Mouse (Mus musculus): Measurements from ENCODE around the gene Mtrf1. TPM values are rescaled to one million over a fixed set of nuclear protein-coding genes. Genes with fewer than 3 reads are reported as not detected.
"Not testable (repeated sequence)": the region's sequence is repeated elsewhere in the genome, so short reads cannot be mapped to it uniquely, and the experiment has no call there.

The Mtrf1 gene
- polyA plus RNA-seq, 1 experiment from 2014 or later = 11.4 TPM

- WGBS = 77% methylated on average over 2 of the region's 2 CpGs
- no peaks in the 10 kb centered on the region for H3K27me3 ChIP-seq
Measured at GRCm38 (mm10) chr14:79410662-79411061, 13.1 kb downstream of the Mtrf1 start.

GRCm38 (mm10) chr14:79413121-79413520 lies 15.5 kb downstream of the Mtrf1 start:
- H3K4me2 ChIP-seq = no peak overlapping the region
- H3K9me3 ChIP-seq = no peaks in the 10 kb centered on the region
- H3K36me3 ChIP-seq = peaks cover 36% of the 10 kb centered on the region
- 88% methylated on average over 6 of the region's 6 CpGs for WGBS
- no peak overlapping the region for H3K27ac ChIP-seq
- H3K4me3 ChIP-seq = no peak overlapping the region
- no peaks in the 10 kb centered on the region for H3K27me3 ChIP-seq
- no peak overlapping the region for H3K9ac ChIP-seq
- no peak for ATAC-seq (ENCODE audit: insufficient number of reproducible peaks, insufficient read depth, low FRiP score, low TSS enrichment, low read depth)
- H3K4me1 ChIP-seq = no peaks in the 10 kb centered on the region

More at GRCm38 (mm10) chr14:79410662-79411061, 13.1 kb downstream of the Mtrf1 start:
- Histone ChIP-seq H3K4me1 (no peaks in the 10 kb centered on the region), H3K4me2 (no peak overlapping the region), H3K36me3 (peaks cover 31% of the 10 kb centered on the region), H3K9ac (no peak overlapping the region), H3K9me3 (no peaks in the 10 kb centered on the region), H3K4me3 (no peak overlapping the region), H3K27ac (no peak overlapping the region)
- no peak for ATAC-seq (ENCODE audit: insufficient number of reproducible peaks, insufficient read depth, low FRiP score, low TSS enrichment, low read depth)

- Histone ChIP-seq H3K9me3 (no peaks in the 10 kb centered on the region), H3K36me3 (peaks cover 17% of the 10 kb centered on the region), H3K4me1 (0 out of 2 replicates have a peak, but pooled peaks cover 3% of the 10 kb centered on the region), H3K4me3 (no peak overlapping the region), H3K27me3 (no peaks in the 10 kb centered on the region), H3K4me2 (no peak overlapping the region), H3K27ac (no peak overlapping the region), H3K9ac (no peak overlapping the region)
- 63% methylated on average over 20 of the region's 20 CpGs for WGBS
- ATAC-seq (ENCODE audit: insufficient number of reproducible peaks, insufficient read depth, low FRiP score, low TSS enrichment, low read depth) = no peak
Measured at GRCm38 (mm10) chr14:79420083-79420685, 22.6 kb downstream of the Mtrf1 start.

GRCm38 (mm10) chr14:79425979-79426729 lies 28.6 kb downstream of the Mtrf1 start, which contains the start of gene Kbtbd7:
Gene Kbtbd7 (plus strand): TSS chr14:79426511.
- Histone ChIP-seq H3K4me2 (peak within 1 kb of the TSS; percentile 55), H3K27ac (peak within 1 kb of the TSS; percentile 82), H3K36me3 (peaks cover 21% of the 10 kb centered on the region), H3K9ac (peak within 1 kb of the TSS; percentile 72), H3K4me1 (no peaks in the 10 kb centered on the region), H3K27me3 (no peaks in the 10 kb centered on the region), H3K9me3 (peaks cover 14% of the 10 kb centered on the region; the same call in 1 of the 2 replicates), H3K4me3 (peak within 1 kb of the TSS; percentile 52)
- under 1% methylated on average over 43 of the region's 44 CpGs for WGBS
- peak; percentile 97 for ATAC-seq (ENCODE audit: insufficient number of reproducible peaks, insufficient read depth, low FRiP score, low TSS enrichment, low read depth)

- H3K4me2 ChIP-seq = peak overlapping the region; percentile 55
- ATAC-seq (ENCODE audit: insufficient number of reproducible peaks, insufficient read depth, low FRiP score, low TSS enrichment, low read depth) = 0 out of 2 replicates have a peak, but pooled peaks have one; percentile 29
- peaks cover 25% of the 10 kb centered on the region for H3K36me3 ChIP-seq
- peak overlapping the region; percentile 72 for H3K9ac ChIP-seq
- not testable (repeated sequence) for H3K4me1 ChIP-seq, H3K27me3 ChIP-seq
- 61% methylated on average over 12 of the region's 59 CpGs for WGBS
- H3K4me3 ChIP-seq = peak overlapping the region; percentile 52
- H3K9me3 ChIP-seq = peaks cover 14% of the 10 kb centered on the region; the same call in 1 of the 2 replicates
- H3K27ac ChIP-seq = peak overlapping the region; percentile 82
Measured at GRCm38 (mm10) chr14:79426730-79427365, 29.3 kb downstream of the Mtrf1 start.

- Histone ChIP-seq H3K4me3 (no peak overlapping the region), H3K9me3 (no peaks in the 10 kb centered on the region; the same call in 1 of the 2 replicates), H3K4me1 (no peaks in the 10 kb centered on the region), H3K4me2 (no peak overlapping the region), H3K36me3 (peaks cover 4% of the 10 kb centered on the region), H3K27me3 (no peaks in the 10 kb centered on the region), H3K27ac (no peak overlapping the region), H3K9ac (no peak overlapping the region)
- 82% methylated on average over 1 of the region's 1 CpGs for WGBS
- ATAC-seq (ENCODE audit: insufficient number of reproducible peaks, insufficient read depth, low FRiP score, low TSS enrichment, low read depth) = no peak
Measured at GRCm38 (mm10) chr14:79434068-79434467, 36.5 kb downstream of the Mtrf1 start.

- H3K9me3 ChIP-seq = no peaks in the 10 kb centered on the region
- ATAC-seq (ENCODE audit: insufficient number of reproducible peaks, insufficient read depth, low FRiP score, low TSS enrichment, low read depth) = no peak
- no peak overlapping the region for H3K4me2 ChIP-seq
- H3K4me3 ChIP-seq = no peak overlapping the region
- peaks cover 3% of the 10 kb centered on the region; the same call in 1 of the 2 replicates for H3K4me1 ChIP-seq
- no peak overlapping the region for H3K27ac ChIP-seq
- WGBS = 90% methylated on average over 2 of the region's 2 CpGs
- no peak overlapping the region for H3K9ac ChIP-seq
- H3K36me3 ChIP-seq = no peaks in the 10 kb centered on the region
- no peaks in the 10 kb centered on the region for H3K27me3 ChIP-seq
Measured at GRCm38 (mm10) chr14:79440655-79441054, 43.1 kb downstream of the Mtrf1 start.

GRCm38 (mm10) chr14:79441441-79441840 lies 43.9 kb downstream of the Mtrf1 start:
- Histone ChIP-seq H3K4me3 (no peak overlapping the region), H3K4me1 (peaks cover 3% of the 10 kb centered on the region; the same call in 1 of the 2 replicates), H3K27ac (no peak overlapping the region), H3K27me3 (no peaks in the 10 kb centered on the region), H3K36me3 (no peaks in the 10 kb centered on the region), H3K4me2 (no peak overlapping the region), H3K9ac (no peak overlapping the region), H3K9me3 (no peaks in the 10 kb centered on the region)
- 86% methylated on average over 5 of the region's 5 CpGs for WGBS
- ATAC-seq (ENCODE audit: insufficient number of reproducible peaks, insufficient read depth, low FRiP score, low TSS enrichment, low read depth) = no peak

- no peak overlapping the region for H3K27ac ChIP-seq
- H3K9ac ChIP-seq = no peak overlapping the region
- no peak overlapping the region for H3K4me3 ChIP-seq
- 87% methylated on average over 9 of the region's 9 CpGs for WGBS
- H3K36me3 ChIP-seq = no peaks in the 10 kb centered on the region
- no peak overlapping the region for H3K4me2 ChIP-seq
- no peaks in the 10 kb centered on the region for H3K9me3 ChIP-seq
- no peaks in the 10 kb centered on the region for H3K27me3 ChIP-seq
- H3K4me1 ChIP-seq = peaks cover 3% of the 10 kb centered on the region; the same call in 1 of the 2 replicates
- no peak for ATAC-seq (ENCODE audit: insufficient number of reproducible peaks, insufficient read depth, low FRiP score, low TSS enrichment, low read depth)
Measured at GRCm38 (mm10) chr14:79444601-79445000, 47.0 kb downstream of the Mtrf1 start.

GRCm38 (mm10) chr14:79445055-79445620 lies 47.6 kb downstream of the Mtrf1 start:
- no peak for ATAC-seq (ENCODE audit: insufficient number of reproducible peaks, insufficient read depth, low FRiP score, low TSS enrichment, low read depth)

More at GRCm38 (mm10) chr14:79445055-79445620, 47.6 kb downstream of the Mtrf1 start:
- H3K9ac ChIP-seq = no peak overlapping the region
- H3K27ac ChIP-seq = no peak overlapping the region
- H3K4me2 ChIP-seq = peak overlapping the region; percentile 27; the same call in 1 of the 2 replicates
- H3K27me3 ChIP-seq = no peaks in the 10 kb centered on the region
- H3K4me1 ChIP-seq = peaks cover 3% of the 10 kb centered on the region; the same call in 1 of the 2 replicates
- no peak overlapping the region for H3K4me3 ChIP-seq
- H3K9me3 ChIP-seq = no peaks in the 10 kb centered on the region
- H3K36me3 ChIP-seq = no peaks in the 10 kb centered on the region
- WGBS = 55% methylated on average over 16 of the region's 16 CpGs
